In genomic region chr8:121557746-121558145, GRCm38 (mm10) we compare ENCODE assay signal across 32 mouse cellular contexts. TPM values are rescaled to one million over a fixed set of nuclear protein-coding genes. Genes with fewer than 3 reads are reported as not detected.
"Had no signal": no experiment of that assay in that cellular context is flagged by ENCODE, and none has a peak within 500 bp of the region (broad histone marks: within the 10 kb centered on the region; RNA-seq: fewer than 3 reads in every experiment).

No protein-coding gene starts in this region.

- H3K4me2 ChIP-seq: kidney, embryonic 15.5 days; liver, embryonic 13.5 days; midbrain, embryonic 12.5 days; neural tube, embryonic 13.5 days had no signal

- ATAC-seq: midbrain, embryonic 16.5 days had no signal

- H3K4me1 ChIP-seq: kidney, embryonic 15.5 days; midbrain, embryonic 12.5 days; neural tube, embryonic 13.5 days had no signal

- DNase-seq: kidney, postnatal 10 days; kidney, postnatal 36 days; layer of hippocampus, postnatal 36 days; liver, embryonic 13.5 days; lung, adult 2 months; lung, postnatal 14 days; lung, postnatal 4 days; retina, postnatal 1 day; thymus, adult 2 months; thymus, postnatal 14 days; thymus, postnatal 4 days had no signal

- H3K9me3 ChIP-seq: kidney, embryonic 15.5 days; liver, embryonic 13.5 days; midbrain, embryonic 12.5 days; neural tube, embryonic 13.5 days had no signal

- H3K27me3 ChIP-seq: kidney, embryonic 15.5 days; liver, embryonic 13.5 days; midbrain, embryonic 12.5 days; neural tube, embryonic 13.5 days had no signal

- H3K27ac ChIP-seq: kidney, embryonic 15.5 days; left cerebral cortex, adult 2 months; liver, embryonic 13.5 days; midbrain, embryonic 12.5 days; neural tube, embryonic 13.5 days; stomach, postnatal 0 days had no signal

- H3K9ac ChIP-seq: kidney, embryonic 15.5 days; liver, embryonic 13.5 days; midbrain, embryonic 12.5 days; neural tube, embryonic 13.5 days had no signal

- H3K4me3 ChIP-seq: kidney, embryonic 15.5 days; left cerebral cortex, adult 2 months; liver, embryonic 13.5 days; midbrain, embryonic 12.5 days; myocyte; neural tube, embryonic 13.5 days had no signal

RNA-seq across cellular contexts. Expression of gene 1700018B08Rik, which starts 13.6 kb away (rescaled TPM):
- total RNA-seq: layer of hippocampus, adult 8-10 months; layer of hippocampus, postnatal 10 days; layer of hippocampus, postnatal 36 days; left cerebral cortex, adult 2 months; left cerebral cortex, postnatal 10 days; left cerebral cortex, postnatal 36 days; liver, adult 2 months; megakaryocyte progenitor cell, adult 5-6 weeks; megakaryocyte-erythroid progenitor cell, adult 5-6 weeks; monocyte, adult 5-6 weeks; neutrophil, adult 5-6 weeks had no signal
- polyA plus RNA-seq: kidney, embryonic 15.5 days; limb, embryonic 11.5 days; limb, embryonic 14.5 days; liver, adult 2 months; liver, embryonic 13.5 days; liver, embryonic 16.5 days; lung, adult 2 months; lung, embryonic 16.5 days; midbrain, embryonic 12.5 days; midbrain, embryonic 16.5 days; myocyte; neural tube, embryonic 13.5 days; stomach, embryonic 14.5 days; stomach, postnatal 0 days had no signal
